Mouse (Mus musculus) lung, postnatal 0 days (tissue): Measurements from ENCODE around the gene Ttn.

Source experiments
- CTCF ChIP-seq: IDR thresholded peaks from 2 replicates; pipeline ENCODE4 v1.5.1; 2016; ENCODE audit warnings: antibody characterized with exemption, mild to moderate bottlenecking
- EP300 ChIP-seq: IDR thresholded peaks from 2 replicates; pipeline ENCODE4 v1.6.1; 2016; ENCODE audit warnings: antibody characterized with exemption, mild to moderate bottlenecking, control low read depth

DNA sequence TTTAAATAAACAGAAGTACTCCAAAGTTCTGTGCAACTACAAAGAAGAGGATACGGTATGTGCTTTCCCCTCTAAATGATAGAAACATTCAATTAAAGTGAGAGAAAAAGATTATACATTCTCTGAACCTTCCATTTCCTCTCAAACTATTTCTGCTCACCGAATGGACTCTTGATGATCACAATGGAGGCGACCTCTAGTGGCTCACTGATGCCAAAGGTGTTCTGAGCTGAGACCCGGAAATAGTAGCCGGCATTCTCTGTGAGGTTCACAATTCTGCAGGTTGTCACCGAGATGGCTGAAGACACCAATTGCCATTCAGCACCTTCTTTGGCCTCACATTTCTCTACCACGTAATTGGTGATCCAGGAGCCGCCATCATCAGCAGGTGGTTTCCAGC lies 267.4 kb downstream of the Ttn start:
- TF ChIP-seq CTCF, result peak; percentile 44
- TF ChIP-seq EP300, result no peak
